Mouse (Mus musculus) embryonic facial prominence, embryonic 15.5 days (tissue): Measurements from ENCODE around the gene Acat1. TPM values are rescaled to one million over a fixed set of nuclear protein-coding genes. Genes with fewer than 3 reads are reported as not detected.
A peak's percentile ranks its signal among the peaks of the same experiment; 100 is the strongest.

ENCODE experiments used
- ATAC-seq: fragments of 200-750 bp; cut with Nextera tagmentation; 2 replicates; pipeline ENCODE4 v1.8.0; 2017; ENCODE audit warnings: low read depth, moderate TSS enrichment; ENCODE audit not compliant: insufficient number of reproducible peaks, low FRiP score, low TSS enrichment
- H3K27ac ChIP-seq: fragments of 300-500 bp; sonication (generic); replicated peaks from 2 replicates; pipeline ENCODE4 v1.5.1; 2015; ENCODE audit warnings: mild to moderate bottlenecking, inconsistent platforms
- H3K27me3 ChIP-seq: fragments of 300-500 bp; sonication (generic); 2 replicates; pipeline ENCODE4 v1.6.1; 2015; ENCODE audit warnings: inconsistent platforms
- H3K36me3 ChIP-seq: fragments of 300-500 bp; sonication (generic); 2 replicates; pipeline ENCODE4 v1.6.1; 2015; ENCODE audit warnings: mild to moderate bottlenecking, inconsistent platforms
- H3K4me1 ChIP-seq: fragments of 300-500 bp; sonication (generic); 2 replicates; pipeline ENCODE4 v1.6.1; 2015; ENCODE audit warnings: inconsistent platforms
- H3K4me2 ChIP-seq: fragments of 300-500 bp; sonication (generic); replicated peaks from 2 replicates; pipeline ENCODE4 v1.6.1; 2015; ENCODE audit warnings: mild to moderate bottlenecking, inconsistent platforms
- H3K4me3 ChIP-seq: fragments of 300-500 bp; sonication (generic); replicated peaks from 2 replicates; pipeline ENCODE4 v1.5.1; 2015; ENCODE audit warnings: mild to moderate bottlenecking, inconsistent platforms
- H3K9ac ChIP-seq: fragments of 300-500 bp; sonication (generic); 2 replicates; pipeline ENCODE4 v1.6.1; 2015; ENCODE audit warnings: inconsistent platforms
- H3K9me3 ChIP-seq: fragments of 300-500 bp; sonication (generic); replicated peaks from 2 replicates; pipeline ENCODE4 v1.6.1; 2016; ENCODE audit warnings: inconsistent platforms
- WGBS: fragments of 180-500 bp; shearing (Covaris S2); methylation state at CpG from one replicate; pipeline ENCODE4 v1.1.7; 2015; 5-methylcytosine and 5-hydroxymethylcytosine counted together
- polyA plus RNA-seq: library from polyadenylated mRNA; unstranded; fragments of >200 nt; fragmentation: Nextera tagmentation; extraction: Ambion mirVana; gene quantifications from 2 replicates; pipeline ENCODE4 v1.2.1, GENCODE M21; 2015

Gene Acat1
- polyA plus RNA-seq, 1 experiment from 2014 or later: 146 TPM

DNA sequence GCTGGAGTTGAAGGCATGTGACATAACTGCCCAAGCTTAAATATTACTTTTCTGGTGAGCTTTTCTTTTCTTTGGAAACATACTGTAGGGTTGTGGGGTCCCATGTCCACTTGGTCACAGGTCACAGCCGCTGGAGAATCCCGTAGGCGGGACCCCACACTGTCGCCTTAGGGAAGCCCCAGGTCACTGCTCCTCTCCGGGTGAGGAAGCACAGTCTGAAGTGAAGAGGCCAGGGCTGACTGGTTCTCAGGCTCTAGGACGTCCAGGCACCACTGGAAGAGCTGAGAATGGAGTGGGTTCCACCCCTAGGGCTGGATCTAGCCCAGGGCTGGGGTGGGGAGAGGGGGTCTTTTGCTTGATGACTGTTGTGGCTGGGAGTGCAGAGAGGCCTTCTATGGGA, 11.6 kb downstream of the Acat1 start:
- H3K27me3 ChIP-seq: no peaks in the 10 kb centered on the region
- 81% methylated on average over 6 of the region's 6 CpGs for WGBS
- H3K9ac ChIP-seq: no peak overlapping the region
- H3K27ac ChIP-seq: no peak overlapping the region
- H3K4me3 ChIP-seq: no peak overlapping the region
- H3K4me1 ChIP-seq: no peaks in the 10 kb centered on the region
- no peak overlapping the region for H3K4me2 ChIP-seq
- peaks cover 13% of the 10 kb centered on the region for H3K36me3 ChIP-seq
- ATAC-seq: peak; percentile 39; the same call in 1 of the 2 replicates
- H3K9me3 ChIP-seq: no peaks in the 10 kb centered on the region

DNA sequence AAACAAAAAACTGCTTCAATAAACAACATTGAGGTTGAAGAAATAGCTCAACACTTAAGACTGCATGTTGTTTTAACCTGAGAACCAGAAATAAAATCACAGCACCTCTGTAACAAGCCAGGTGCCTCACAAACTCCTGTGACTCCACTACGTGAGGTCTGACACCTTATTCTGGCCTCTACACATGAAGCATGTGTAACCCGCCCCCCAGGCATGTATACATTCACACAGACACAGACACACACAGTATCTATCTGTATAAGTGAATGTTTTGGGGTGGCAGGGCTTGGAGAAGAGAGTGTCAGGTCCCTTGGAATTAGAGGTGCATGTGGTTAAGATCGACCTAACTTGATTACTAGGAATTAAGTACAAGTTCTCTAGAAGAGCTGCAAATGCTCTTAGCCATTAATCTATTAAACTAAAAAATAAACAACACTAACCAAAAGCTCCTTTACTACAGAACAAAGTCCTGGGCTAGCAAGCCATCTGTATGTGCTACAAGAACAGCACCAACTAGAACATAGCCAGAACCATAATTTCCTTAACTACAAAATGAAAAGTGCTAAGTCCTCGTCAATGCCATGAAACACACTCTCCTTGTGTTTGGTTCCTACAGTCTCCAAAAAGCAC, 13.1 kb downstream of the Acat1 start:
- Histone ChIP-seq H3K4me2 (no peak overlapping the region), H3K27me3 (no peaks in the 10 kb centered on the region), H3K9ac (no peak overlapping the region), H3K4me1 (no peaks in the 10 kb centered on the region), H3K9me3 (no peaks in the 10 kb centered on the region), H3K4me3 (no peak overlapping the region), H3K36me3 (peaks cover 27% of the 10 kb centered on the region), H3K27ac (no peak overlapping the region)
- 87% methylated on average over 4 of the region's 4 CpGs for WGBS
- ATAC-seq: no peak

DNA sequence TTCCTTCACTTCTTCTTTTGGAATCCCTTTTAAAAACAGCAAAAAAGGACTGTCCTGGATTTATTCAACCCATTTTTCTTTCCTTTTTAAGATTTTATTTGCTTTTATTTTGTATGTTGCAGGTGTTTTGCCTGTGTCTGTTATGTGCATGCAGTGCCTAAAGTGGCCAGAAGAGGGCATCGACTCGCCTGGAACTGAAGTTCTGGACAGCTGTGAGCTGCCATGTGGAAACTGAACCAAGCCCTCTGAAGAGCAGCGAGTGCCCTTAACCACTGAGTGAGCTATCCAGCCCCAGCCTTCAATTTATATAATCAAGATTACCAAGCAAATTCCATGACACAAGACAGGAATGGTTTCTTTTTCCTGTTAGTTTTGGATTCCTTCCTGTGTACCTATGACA, 15.4 kb downstream of the Acat1 start:
- no peaks in the 10 kb centered on the region for H3K9me3 ChIP-seq
- no peaks in the 10 kb centered on the region for H3K4me1 ChIP-seq
- WGBS: 8% methylated on average over 3 of the region's 3 CpGs
- no peak overlapping the region for H3K9ac ChIP-seq
- H3K27ac ChIP-seq: no peak overlapping the region
- no peak overlapping the region for H3K4me2 ChIP-seq
- no peaks in the 10 kb centered on the region for H3K27me3 ChIP-seq
- peaks cover 48% of the 10 kb centered on the region for H3K36me3 ChIP-seq
- ATAC-seq: no peak
- H3K4me3 ChIP-seq: no peak overlapping the region

DNA sequence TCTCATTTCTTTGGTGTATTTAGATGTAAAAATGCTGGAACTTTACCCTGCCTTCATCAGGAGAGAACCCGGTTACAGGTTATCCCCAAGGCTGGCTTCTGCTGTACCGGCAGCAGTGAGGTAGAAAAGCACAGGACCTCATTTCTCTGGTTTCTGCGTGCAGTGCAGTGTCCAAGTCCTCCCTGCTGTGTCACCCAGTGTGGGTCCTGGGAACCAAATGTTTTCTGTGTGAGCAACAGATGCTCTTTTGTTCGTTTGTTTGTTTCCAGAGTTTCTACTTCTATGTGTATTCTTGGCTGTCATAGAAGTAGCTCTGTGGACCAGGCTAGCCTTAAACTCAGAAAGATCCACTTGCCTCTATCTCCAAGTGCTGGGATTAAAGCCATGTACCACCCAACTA, 28.3 kb downstream of the Acat1 start:
- Histone ChIP-seq H3K36me3 (peaks cover 57% of the 10 kb centered on the region), H3K27me3 (no peaks in the 10 kb centered on the region), H3K4me1 (no peaks in the 10 kb centered on the region), H3K9ac (no peak overlapping the region), H3K27ac (no peak overlapping the region), H3K4me2 (no peak overlapping the region), H3K4me3 (no peak overlapping the region), H3K9me3 (no peaks in the 10 kb centered on the region)
- WGBS: 74% methylated on average over 4 of the region's 4 CpGs
- no peak for ATAC-seq

DNA sequence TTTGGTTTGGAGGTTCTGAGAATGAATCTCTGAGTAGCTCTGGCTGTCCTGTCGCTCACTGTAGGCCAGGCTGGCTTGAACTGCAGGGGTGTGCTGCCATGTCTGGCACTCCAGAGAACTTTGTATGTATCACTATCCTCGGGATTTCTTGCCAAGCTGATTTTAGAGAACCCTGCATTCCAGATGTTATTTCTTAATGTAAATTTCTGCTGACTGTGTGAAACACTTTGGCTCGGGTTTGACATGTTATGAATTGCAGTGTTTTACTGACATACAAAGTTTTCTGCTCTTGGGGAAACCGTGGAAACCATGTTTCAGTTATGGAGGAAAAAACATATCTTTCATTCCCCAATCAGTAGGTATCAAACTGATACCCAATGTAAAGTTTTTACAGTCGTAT, 34.5 kb downstream of the Acat1 start:
- ATAC-seq: no peak
- WGBS: 42% methylated on average over 5 of the region's 5 CpGs
- Histone ChIP-seq H3K9me3 (no peaks in the 10 kb centered on the region), H3K27ac (peak overlapping the region; percentile 48; the same call in 1 of the 2 replicates), H3K27me3 (no peaks in the 10 kb centered on the region), H3K9ac (no peak overlapping the region), H3K4me3 (no peak overlapping the region), H3K4me1 (0 out of 2 replicates have a peak, but pooled peaks cover 7% of the 10 kb centered on the region), H3K36me3 (peaks cover 35% of the 10 kb centered on the region), H3K4me2 (no peak overlapping the region)

DNA sequence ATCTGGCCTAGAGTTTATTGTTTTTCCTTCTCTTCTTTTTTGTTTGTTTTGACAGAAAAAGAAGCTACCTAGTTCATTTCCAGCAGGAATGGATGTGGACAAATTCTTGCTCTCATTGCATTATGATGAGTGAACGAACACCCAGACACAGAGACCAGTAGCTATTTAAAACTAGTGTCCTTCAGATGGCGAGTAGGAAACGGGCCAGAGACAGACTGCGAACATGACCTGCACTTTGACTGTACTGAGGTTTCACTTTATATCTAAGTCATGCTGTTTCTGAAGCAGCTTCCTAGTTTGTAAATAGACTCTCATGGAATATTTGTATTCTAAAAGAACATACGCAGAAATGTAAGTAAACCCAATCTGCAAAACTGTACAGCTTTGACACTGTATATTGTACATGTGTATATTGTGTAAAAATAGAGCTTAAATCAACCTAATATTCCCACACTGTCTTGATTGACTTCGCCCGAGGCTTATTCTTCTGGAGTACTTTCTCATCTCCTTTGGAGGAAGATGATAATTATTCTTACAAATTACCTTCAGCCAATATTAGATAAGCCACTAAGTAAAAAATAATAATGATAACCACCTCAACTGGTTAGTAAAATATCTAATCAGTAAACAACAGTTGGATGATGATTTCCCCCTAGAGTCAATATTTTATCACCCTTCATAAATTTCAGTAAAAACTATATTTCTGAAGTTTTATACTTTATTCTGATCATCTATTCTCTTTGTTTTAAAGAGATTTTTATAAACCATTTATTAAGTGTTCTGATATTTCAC, 37.5 kb downstream of the Acat1 start:
- H3K9ac ChIP-seq: no peak overlapping the region
- no peak overlapping the region for H3K4me3 ChIP-seq
- 0 out of 2 replicates have a peak, but pooled peaks cover 7% of the 10 kb centered on the region for H3K4me1 ChIP-seq
- H3K9me3 ChIP-seq: no peaks in the 10 kb centered on the region
- H3K4me2 ChIP-seq: no peak overlapping the region
- no peak overlapping the region for H3K27ac ChIP-seq
- ATAC-seq: no peak
- WGBS: 96% methylated on average over 7 of the region's 7 CpGs
- H3K27me3 ChIP-seq: no peaks in the 10 kb centered on the region
- H3K36me3 ChIP-seq: peaks cover 37% of the 10 kb centered on the region

DNA sequence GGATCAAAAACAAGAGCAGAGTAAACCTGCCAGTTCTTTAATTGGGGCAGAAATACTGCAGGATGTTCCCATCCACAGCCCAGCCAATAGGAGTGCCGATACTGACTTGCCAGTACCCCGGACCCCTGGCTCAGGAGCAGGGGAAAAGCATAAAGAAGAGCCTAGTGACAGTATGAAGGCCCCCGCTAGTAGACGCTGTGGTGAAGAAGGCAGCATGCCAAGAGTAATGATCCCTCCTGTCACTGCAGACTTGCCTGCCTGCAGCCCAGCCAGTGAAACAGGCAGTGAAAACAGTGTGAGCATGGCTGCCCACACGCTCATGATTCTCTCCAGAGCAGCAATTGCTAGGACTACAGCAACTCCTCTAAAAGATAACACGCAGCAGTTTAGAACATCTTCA, 39.5 kb downstream of the Acat1 start:
- 90% methylated on average over 6 of the region's 6 CpGs for WGBS
- H3K9me3 ChIP-seq: no peaks in the 10 kb centered on the region
- no peak overlapping the region for H3K4me3 ChIP-seq
- no peak overlapping the region for H3K27ac ChIP-seq
- H3K4me1 ChIP-seq: no peaks in the 10 kb centered on the region
- H3K36me3 ChIP-seq: peaks cover 55% of the 10 kb centered on the region
- no peak for ATAC-seq
- H3K9ac ChIP-seq: no peak overlapping the region
- no peak overlapping the region for H3K4me2 ChIP-seq
- H3K27me3 ChIP-seq: no peaks in the 10 kb centered on the region

DNA sequence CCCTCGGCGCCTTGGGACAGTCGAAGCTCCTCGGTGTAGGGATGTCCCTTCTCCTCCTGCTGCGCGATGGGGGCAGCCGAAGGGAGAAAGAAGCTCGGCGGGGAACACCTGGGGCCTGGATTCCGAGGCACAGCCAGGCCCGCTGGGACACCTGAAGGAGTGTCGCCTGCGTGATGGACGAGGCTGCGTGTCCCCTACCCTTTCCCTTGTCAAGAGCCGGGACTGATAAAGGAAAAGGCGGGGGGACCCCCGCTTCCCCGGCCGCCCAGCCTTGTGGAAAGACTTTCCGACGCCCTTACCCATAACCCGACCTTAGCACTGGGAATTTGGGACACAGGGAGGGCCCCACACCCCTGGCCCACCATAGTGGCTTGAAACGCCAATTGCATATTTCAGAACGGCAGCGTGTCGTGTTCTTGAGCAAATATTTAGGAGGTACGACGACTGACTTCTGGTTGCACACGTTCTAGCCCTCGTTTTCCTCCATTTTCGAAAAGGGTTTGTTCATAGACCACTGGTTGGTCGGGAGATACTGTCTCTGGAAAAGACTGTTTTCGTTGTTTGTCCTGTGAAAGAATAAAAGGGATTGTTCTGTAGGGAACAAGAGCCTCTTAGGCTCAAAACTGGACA, 72.7 kb downstream of the Acat1 start:
- H3K9ac ChIP-seq: peak overlapping the region; percentile 88
- H3K27ac ChIP-seq: peak overlapping the region; percentile 93
- under 1% methylated on average over 32 of the region's 34 CpGs for WGBS
- H3K9me3 ChIP-seq: no peaks in the 10 kb centered on the region
- peak overlapping the region; percentile 55 for H3K4me2 ChIP-seq
- H3K4me1 ChIP-seq: peaks cover 23% of the 10 kb centered on the region
- peak overlapping the region; percentile 77 for H3K4me3 ChIP-seq
- no peaks in the 10 kb centered on the region for H3K36me3 ChIP-seq
- H3K27me3 ChIP-seq: no peaks in the 10 kb centered on the region
- ATAC-seq: 0 out of 2 replicates have a peak, but pooled peaks have one; percentile 1

DNA sequence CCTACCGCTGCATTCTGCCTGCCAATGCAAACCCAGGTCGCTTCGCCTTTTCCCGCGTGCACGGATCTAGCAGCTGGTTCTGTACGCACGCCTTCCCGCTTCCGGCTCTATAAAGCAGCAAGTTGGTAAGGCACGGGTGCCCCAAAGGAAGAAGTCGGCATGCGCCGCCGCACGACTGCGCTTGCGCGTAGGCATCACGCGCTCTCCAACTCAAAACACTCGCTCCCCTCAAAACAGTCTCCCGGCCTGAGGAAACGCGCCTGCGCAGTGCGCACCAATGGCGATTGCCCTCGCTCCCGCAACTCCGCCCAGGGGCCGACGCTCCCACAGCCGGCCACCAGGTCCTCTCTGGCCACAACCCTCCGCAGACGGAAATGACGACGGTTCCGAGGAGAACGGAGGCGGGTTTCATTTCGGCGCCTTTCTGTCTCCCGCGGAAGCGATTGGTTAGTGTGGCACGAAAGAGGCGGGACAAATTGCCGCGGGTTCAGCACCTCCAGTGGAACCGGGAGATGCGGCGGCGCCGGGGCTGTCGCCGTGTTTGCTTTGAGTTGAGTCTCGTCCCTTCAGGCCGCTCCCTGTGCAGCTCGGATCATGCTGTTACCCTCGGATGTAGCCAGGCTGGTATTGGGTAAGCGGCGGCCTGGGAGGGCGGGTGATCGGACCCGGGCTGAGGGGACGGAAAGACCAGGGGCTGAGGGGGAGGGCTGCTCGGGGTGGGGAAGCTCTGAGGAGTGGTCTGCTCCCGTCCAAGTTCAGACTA, 73.4 kb downstream of the Acat1 start, which contains the start of the genes Atm and Npat:
Gene Atm, minus strand, starts transcription at position 183 of the 763 bp plus-strand sequence.
Gene Npat, plus strand, starts transcription at position 490 of the 763 bp plus-strand sequence.
- peak within 1 kb of the TSS; percentile 77 for H3K4me3 ChIP-seq
- peak within 1 kb of the TSS; percentile 70 for H3K4me2 ChIP-seq
- H3K4me1 ChIP-seq: peaks cover 23% of the 10 kb centered on the region
- H3K36me3 ChIP-seq: no peaks in the 10 kb centered on the region
- ATAC-seq: peak; percentile 100
- peak within 1 kb of the TSS; percentile 88 for H3K9ac ChIP-seq
- WGBS: under 1% methylated on average over 69 of the region's 69 CpGs
- H3K27ac ChIP-seq: peak within 1 kb of the TSS; percentile 93
- no peaks in the 10 kb centered on the region for H3K9me3 ChIP-seq
- H3K27me3 ChIP-seq: no peaks in the 10 kb centered on the region

DNA sequence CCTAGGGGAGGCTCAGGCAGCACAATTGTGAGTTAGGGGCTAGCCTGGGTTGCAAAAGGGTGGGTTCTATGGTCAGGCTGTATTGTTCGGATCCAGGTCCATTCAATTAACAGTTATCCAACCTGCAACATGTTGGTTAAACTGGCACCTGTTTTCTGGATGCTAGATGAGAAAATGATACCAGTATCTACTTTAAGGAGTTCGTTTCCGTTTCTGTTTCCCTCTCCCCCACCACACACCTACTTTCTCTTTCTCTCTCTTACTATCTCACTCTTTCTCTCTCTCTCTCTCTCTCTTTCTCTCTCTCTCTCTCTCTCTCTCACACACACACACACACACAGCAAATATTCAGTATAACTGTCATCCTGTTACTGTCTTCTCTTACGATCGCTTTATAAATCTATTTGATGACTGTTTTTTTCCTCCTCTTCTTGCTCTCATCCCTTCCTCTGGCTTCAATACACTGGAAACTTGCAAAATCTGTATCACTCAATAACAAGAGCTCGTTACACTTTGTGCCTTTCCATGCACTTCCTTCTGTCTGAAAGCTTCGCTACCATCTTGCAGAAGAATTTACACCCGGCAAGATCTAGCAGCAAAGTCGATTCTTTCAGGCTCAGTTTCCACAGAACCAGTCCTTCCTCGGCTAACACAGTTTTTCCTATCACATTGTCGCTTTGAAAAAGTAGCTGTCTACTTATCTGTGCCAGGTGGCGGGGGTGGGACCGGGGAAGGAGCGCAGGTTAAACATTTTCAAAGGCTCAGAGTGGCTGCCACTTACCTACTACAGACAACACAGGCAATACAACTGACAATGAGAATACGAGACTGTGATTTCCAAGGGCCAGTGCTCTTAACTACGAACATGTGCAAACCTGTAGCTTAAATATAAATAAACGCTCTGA, 74.5 kb downstream of the Acat1 start:
- peak overlapping the region; percentile 91 for H3K27ac ChIP-seq
- H3K9me3 ChIP-seq: no peaks in the 10 kb centered on the region
- H3K27me3 ChIP-seq: no peaks in the 10 kb centered on the region
- peak overlapping the region; percentile 70 for H3K4me2 ChIP-seq
- H3K36me3 ChIP-seq: peaks cover 4% of the 10 kb centered on the region
- H3K4me1 ChIP-seq: peaks cover 23% of the 10 kb centered on the region
- 17% methylated on average over 17 of the region's 17 CpGs for WGBS
- peak overlapping the region; percentile 77 for H3K4me3 ChIP-seq
- no peak for ATAC-seq
- peak overlapping the region; percentile 39 for H3K9ac ChIP-seq
